Mouse (Mus musculus): ENCODE measurements at regions not wholly inside any gene's neighbourhood (a gene's known extent, or its start where the extent isn't known, plus 50 kb on each side); places are given as distances from the start of the nearest gene placed in this dataset.
A peak's percentile ranks its signal among the peaks of the same experiment; 100 is the strongest.

- DNase-seq: no peak
Measured at GRCm38 (mm10) chr3:53393945-53394344, 69.2 kb downstream of the Nhlrc3 start.

- DNase-seq: no peak
Measured at GRCm38 (mm10) chr3:53381704-53382581, 81.2 kb downstream of the Nhlrc3 start.

- DNase-seq: peak; percentile 44
Measured at GRCm38 (mm10) chr3:53379519-53380181, 83.5 kb downstream of the Nhlrc3 start.

GRCm38 (mm10) chr3:53376864-53377447, 86.2 kb downstream of the Nhlrc3 start:
- peak; percentile 74 for DNase-seq

DNA sequence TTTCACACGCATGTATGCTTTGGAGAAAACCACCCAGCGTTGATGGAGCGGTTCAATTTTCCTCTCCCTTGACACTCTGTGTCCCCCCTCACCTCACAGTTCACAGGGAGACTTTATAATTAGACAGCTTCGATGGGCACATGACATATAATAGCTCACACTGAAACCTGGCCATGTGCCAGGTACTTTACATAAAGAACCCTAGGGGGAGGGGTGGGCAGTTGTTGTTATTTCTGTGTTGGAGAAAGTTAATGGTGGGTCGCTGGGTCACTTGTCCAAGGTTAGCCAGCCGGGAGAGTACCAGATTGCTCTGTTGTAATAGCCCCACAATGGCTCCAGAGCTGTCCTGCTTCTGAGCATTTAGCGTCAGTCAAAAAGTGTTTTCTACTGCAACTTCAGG, 90.2 kb downstream of the Nhlrc3 start:
- DNase-seq: no peak

- DNase-seq: peak; percentile 10
Measured at GRCm38 (mm10) chr3:53371910-53372309, 91.2 kb downstream of the Nhlrc3 start.

DNA sequence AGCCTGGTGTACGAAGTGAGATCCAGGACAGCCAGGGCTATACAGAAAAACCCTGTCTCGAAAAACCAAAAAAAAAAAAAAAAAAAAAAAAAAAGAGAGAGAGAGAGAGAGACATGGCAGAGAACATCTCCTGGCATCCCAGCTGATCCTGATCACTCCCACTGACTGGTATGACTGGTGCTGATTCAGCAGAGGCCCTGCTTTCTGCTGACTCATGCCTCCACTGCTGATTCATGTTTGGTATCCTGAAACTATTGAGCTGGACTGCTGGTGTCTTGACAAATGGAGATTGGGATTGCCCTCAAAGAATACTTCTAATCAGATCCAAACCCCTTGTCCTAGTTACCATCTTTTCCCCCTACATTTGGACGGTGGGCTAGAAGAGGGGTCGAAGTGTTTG, 101.9 kb downstream of the Nhlrc3 start:
- DNase-seq: no peak

DNA sequence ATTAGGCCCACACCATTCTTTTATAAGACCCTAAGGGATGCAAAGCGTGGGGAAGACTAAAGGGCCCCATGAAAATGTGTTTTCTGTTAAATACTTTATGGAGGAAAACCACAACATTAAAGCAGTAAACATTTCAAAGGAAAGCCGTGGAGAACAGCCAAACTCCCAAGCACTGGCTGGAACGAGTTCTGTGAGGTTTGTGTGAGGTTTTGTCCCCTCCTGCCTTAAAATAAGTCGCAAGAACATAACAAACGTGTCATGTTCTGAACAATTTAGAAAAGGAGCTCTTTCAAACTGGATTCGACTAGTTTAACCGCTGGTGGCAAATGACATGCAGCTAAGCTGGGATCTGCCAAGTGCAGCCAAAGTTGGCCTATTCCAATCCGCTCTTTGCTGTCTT, 109.4 kb downstream of the Nhlrc3 start:
- no peak for DNase-seq

GRCm38 (mm10) chr3:53353282-53353681, 109.8 kb downstream of the Nhlrc3 start:
- no peak for DNase-seq

GRCm38 (mm10) chr3:53343638-53344037, 119.5 kb downstream of the Nhlrc3 start:
- DNase-seq: no peak

DNA sequence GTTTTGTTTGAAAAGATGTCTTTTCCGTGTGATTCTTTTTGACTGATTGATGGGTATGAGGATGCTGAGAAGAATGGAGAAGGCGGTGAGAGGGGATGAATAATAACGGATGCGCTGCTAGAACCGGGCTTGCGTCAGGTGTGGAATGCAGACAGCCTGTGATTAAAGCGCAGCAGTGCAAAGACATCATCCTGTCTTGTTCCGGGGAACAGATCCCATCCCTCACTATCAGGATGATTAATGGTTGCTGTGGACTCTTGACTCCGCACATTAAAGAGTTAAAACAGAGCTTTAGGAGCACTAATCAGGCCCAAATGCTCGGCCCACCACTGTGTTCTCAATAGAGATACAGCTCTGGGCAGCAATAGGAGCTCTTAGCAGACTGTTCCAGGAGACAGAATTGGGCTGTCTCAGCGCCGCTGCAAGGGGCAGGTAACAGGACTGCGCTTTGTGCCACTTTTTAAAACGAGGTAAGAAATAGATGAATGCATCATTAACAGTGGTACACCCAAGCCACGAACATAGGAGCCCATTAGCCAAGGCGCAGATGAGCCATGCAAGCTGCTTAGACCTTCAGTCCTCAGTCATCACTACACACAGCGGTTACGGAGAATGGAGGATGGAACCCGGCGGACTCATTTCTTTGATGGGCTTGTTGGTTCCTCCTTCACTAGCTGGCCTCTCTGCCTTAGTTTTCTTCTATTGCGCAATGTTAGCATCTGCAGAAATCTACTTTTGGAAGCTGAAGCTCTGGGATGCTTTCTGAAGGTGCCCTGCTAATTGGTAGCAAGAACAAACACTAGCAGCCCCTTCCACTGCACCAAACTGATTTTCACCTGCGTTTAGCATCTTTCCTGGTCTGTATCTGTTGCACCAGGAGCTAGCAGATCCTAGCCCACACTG, 121.6 kb downstream of the Nhlrc3 start:
- no peak for DNase-seq

DNA sequence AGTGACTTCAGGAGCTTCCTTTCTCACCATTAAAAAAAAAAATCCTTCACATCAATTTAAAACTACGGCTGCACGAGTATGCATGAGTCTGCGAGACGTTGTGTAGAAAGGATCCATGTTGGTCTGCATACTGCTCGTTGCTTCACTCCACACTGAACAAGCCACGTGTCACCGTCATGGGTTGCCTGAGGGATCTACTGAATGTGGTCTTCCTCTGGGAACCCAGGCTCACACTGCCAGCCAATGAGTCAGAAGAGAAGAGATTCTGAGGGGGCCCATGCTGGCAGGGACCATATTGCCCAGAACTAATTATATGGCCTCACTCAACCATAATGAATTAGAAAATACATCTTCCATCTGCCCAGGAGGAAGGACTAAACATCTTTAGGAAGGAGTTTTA, 124.6 kb downstream of the Nhlrc3 start:
- DNase-seq: no peak

GRCm38 (mm10) chr3:53334051-53334450, 129.1 kb downstream of the Nhlrc3 start:
- DNase-seq: no peak

- no peak for DNase-seq
Measured at GRCm38 (mm10) chr3:53329528-53329927, 133.6 kb downstream of the Nhlrc3 start.

DNA sequence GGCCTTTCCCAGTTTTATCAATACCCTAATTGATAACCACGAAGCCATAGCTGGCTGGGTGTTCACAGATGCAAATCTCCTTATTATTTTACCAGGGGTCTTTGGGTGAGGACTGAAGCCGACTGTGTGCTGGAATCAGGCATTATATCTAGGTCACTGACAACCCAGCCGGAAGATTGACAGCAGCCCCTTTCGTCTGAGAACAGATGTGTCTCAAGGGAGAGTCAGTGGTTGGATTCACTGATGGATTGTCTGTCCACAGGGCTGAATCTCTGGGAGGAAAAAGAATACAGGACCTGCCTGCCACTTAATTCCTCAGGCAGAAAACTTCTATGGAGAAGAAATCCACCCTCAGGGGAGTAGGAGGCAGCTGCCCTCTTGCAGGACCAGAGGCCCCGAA, 135.7 kb downstream of the Nhlrc3 start:
- DNase-seq: no peak

- no peak for DNase-seq
Measured at GRCm38 (mm10) chr3:53326967-53327366, 136.2 kb downstream of the Nhlrc3 start.

DNA sequence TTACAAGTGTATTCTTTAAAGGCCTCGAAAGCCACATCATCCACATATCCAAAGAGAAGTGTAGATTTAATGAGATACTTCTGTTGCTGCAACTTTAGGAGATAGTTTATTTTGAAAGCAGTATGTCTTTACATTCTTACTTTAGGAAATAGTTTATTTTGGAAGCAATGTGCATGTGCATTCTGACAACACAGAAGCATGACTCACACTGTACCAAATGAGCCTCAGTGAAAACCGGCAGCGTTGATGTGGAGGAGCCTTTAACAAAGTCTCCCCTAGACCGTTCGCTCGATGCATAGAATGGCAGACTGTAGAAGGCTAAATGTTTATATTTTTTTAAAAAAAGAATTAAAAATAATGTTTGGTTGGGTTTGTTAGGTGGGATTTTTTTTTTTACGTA, 138.1 kb downstream of the Nhlrc3 start:
- peak; percentile 19 for DNase-seq

GRCm38 (mm10) chr3:53324386-53324785, 138.7 kb downstream of the Nhlrc3 start:
- no peak for DNase-seq

DNA sequence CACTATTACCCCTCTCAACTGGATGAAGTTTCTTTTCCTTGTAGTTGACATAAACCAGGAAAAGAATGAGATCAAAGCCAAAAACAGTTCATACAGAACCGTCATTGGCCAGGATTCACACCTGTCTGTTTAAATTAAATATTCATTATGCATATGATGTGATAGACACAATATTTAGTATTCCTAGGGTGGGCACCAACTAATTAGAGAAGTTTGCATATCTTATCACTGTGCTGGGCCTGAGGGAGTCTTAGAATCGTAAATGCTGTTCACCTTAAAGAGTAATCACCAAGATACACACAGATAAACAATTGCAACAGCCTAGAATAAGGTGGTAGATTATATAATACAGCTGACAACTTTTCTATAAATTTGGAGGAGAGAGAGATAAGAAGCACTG, 147.7 kb downstream of the Nhlrc3 start:
- no peak for DNase-seq
